Mouse (Mus musculus): ENCODE data around the gene D17H6S53E. TPM values are rescaled to one million over a fixed set of nuclear protein-coding genes. Genes with fewer than 3 reads are reported as not detected.

D17H6S53E gene
- 24.7 and 40.7 TPM in 2 replicates for polyA plus RNA-seq (2021; fragmentation: Nextera tagmentation)
- long read RNA-seq, experiment 1 = 0 reads
- long read RNA-seq, experiment 2, partial matches to known transcripts = 0 of 3 reads
- long read RNA-seq, experiment 2, other reads (novel, unspliced or antisense) = 2 of 3 reads

GRCm38 (mm10) chr17:35126206-35126611, at the start of gene D17H6S53E:
D17H6S53E (plus strand) TSS chr17:35126373.

GRCm38 (mm10) chr17:35076507-35077176, 49.5 kb upstream of the D17H6S53E start, which contains the start of gene Ly6g6e:
Ly6g6e (plus strand) TSS chr17:35076902.

GRCm38 (mm10) chr17:35077786-35078233, 48.4 kb upstream of the D17H6S53E start, which contains the start of gene Ly6g6d:
Ly6g6d (minus strand) TSS chr17:35078065.

GRCm38 (mm10) chr17:35085208-35085865, 40.8 kb upstream of the D17H6S53E start, which contains the start of gene Ly6g6f:
Ly6g6f (minus strand) TSS chr17:35085610.

GRCm38 (mm10) chr17:35088825-35089644, 37.1 kb upstream of the D17H6S53E start, which contains the start of gene Abhd16a:
Abhd16a (plus strand) TSS chr17:35089263.

GRCm38 (mm10) chr17:35108097-35108496, 18.1 kb upstream of the D17H6S53E start, which contains the start of gene Ly6g5c:
Ly6g5c (plus strand) TSS chr17:35108279.

GRCm38 (mm10) chr17:35115046-35116019, 10.8 kb upstream of the D17H6S53E start, which contains the start of gene Ly6g5b:
Ly6g5b (minus strand) TSS chr17:35115428.

GRCm38 (mm10) chr17:35121143-35121799, 4.9 kb upstream of the D17H6S53E start, which contains the start of gene Gpank1:
Gpank1 (plus strand) TSS chr17:35121455.

GRCm38 (mm10) chr17:35121871-35122303, 4.3 kb upstream of the D17H6S53E start, which contains the start of gene Csnk2b:
Csnk2b (minus strand) TSS chr17:35122053.

GRCm38 (mm10) chr17:35131500-35132173, 5.5 kb downstream of the D17H6S53E start, which contains the start of gene Apom:
Apom (minus strand) TSS chr17:35132050.

GRCm38 (mm10) chr17:35134801-35135590, 8.8 kb downstream of the D17H6S53E start, which contains the start of gene Bag6:
Bag6 (plus strand) TSS chr17:35135178.

GRCm38 (mm10) chr17:35164568-35165450, 38.6 kb downstream of the D17H6S53E start, which contains the start of gene Prrc2a:
Prrc2a (minus strand) TSS chr17:35164897.

GRCm38 (mm10) chr17:35175968-35176367, 49.8 kb downstream of the D17H6S53E start, which contains the start of gene Aif1:
Aif1 (minus strand) TSS chr17:35176068.

